Mouse (Mus musculus) T-cell, adult 2 months (primary cell): ENCODE results near the gene Sec24a.
"Not testable (repeated sequence)": the region's sequence is repeated elsewhere in the genome, so short reads cannot be mapped to it uniquely, and the experiment has no call there.

ENCODE experiments used
- DNase-seq: peaks from one replicate; pipeline ENCODE4 v3.0.0; 2022; ENCODE audit warnings: low spot score

Gene Sec24a

DNA sequence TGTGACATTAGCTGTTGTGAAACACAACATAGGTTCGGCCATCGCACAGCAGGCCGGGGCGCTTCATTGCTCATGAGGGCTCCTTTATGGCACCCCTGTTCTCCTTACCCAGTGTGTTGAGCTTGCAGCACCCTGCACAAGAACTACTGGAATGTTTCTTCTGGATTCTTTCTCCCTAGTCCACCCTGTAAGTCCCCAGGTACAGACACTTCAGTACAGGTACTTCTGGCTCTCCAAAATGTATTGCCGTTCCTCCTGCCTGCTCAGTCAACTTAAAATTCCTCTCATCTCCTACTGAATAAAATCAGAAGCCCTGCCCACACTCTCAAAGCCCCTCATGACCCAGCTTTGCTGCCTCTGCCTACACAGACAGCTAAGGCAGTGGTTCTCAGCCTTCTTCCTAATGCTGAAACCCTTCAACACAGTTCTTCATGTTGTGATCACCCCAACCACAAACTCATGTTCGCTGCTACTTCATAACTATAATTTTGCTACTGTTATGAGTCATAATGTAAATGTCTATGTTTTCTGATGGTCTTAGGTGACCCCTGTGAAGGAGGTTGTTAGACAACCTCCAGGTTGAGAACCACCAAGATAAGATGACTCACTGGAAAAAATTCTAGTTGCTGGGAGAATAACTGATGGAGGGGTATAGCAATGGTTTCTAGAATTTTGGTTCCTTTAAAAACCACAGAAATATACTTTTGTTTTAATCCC is 3.3 kb downstream of the Sec24a start:
- no peak for DNase-seq

DNA sequence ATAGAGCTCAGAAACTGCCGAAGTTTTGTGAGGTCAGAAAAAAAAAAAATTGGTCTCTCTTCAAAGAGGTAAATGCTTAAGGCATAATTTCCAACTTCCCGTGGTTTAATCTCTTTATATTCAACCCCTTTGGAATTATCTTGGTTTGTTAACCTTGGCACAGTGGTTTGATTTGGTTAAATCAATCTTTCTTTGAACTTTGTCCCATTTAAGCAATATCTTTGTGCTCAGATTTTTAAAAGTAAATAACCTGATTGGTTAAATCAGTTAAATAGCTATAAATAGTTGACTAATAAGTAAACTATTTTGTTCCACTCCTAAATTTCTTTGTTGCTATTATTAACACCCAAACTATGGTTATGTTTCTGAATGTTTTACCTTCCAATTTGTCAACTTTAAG is 4.2 kb downstream of the Sec24a start:
- no peak for DNase-seq

DNA sequence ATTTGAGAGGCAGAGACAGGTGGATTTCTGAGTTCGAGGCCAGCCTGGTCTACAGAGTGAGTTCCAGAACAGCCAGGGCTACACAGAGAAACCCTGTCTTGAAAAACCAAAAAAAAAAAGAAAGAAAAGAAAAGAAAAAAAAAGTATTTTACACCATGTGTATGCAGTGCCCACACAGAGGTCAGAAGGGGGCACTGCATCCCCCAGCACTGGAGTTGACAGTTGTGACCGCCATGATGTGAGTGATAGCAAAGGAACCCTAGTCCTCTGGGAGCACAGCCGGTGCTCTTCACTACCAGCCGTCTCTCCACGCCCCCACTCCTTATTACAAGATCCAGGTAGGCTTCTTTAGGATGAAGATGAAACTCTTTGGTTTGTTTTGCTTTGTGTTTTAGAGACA is 5.2 kb downstream of the Sec24a start:
- not testable (repeated sequence) for DNase-seq

DNA sequence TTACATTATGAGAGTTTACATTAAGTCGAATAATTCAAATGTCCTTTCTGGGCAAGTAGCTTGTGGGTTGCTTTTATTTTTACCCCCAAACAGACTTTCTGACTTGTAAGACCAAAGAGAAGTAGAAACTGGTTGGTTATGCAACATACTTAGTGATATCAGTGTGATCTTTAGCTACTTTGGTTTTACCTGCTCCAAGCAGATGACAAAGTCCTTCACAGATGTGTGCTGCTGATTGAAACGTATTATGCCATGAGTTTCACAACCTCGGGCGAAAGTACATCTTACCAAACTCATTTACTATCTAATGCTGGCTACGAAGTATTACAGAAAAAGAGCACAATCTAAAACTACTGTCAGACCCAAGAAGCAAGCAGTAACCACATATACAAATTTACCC is 5.8 kb downstream of the Sec24a start:
- no peak for DNase-seq

DNA sequence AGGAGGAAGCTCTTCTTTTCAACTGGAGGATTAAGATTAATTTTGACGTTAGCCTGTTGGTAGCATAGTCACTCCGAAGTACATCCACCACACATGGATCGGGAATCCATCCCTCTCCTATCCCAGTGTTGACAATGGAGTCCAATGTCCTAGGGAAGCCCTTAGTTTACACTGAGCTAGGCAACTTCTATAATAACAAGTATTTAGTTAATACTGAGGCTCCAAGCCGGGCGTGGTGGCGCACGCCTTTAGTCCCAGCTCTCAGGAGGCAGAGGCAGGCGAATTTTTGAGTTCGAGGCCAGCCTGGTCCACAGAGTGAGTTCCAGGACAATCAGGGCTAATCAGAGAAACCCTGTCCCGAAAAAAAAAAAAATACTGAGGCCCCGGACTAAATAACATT is 6.4 kb downstream of the Sec24a start:
- no peak for DNase-seq

DNA sequence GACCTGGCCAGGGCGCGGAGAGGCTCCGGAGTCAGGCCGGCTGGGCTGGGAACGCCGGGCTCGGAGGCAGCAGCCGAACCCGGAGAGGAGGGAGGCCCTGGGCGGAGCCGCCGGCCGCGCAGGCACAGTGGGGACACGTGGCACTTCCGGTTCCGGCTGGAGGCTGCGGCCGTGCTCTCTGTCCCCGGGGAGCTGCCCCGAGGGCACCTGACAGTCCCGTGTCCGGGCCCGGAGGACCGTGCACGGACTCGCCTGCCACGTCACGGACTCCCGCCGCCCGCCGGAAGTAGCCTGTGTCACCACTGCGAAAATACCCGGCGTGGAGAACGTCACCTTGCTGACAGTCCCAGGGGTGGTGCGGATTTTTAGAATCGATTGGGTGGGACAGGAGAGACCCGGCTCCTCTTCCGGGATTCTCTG is 7.1 kb downstream of the Sec24a start:
- peak; percentile 86 for DNase-seq

DNA sequence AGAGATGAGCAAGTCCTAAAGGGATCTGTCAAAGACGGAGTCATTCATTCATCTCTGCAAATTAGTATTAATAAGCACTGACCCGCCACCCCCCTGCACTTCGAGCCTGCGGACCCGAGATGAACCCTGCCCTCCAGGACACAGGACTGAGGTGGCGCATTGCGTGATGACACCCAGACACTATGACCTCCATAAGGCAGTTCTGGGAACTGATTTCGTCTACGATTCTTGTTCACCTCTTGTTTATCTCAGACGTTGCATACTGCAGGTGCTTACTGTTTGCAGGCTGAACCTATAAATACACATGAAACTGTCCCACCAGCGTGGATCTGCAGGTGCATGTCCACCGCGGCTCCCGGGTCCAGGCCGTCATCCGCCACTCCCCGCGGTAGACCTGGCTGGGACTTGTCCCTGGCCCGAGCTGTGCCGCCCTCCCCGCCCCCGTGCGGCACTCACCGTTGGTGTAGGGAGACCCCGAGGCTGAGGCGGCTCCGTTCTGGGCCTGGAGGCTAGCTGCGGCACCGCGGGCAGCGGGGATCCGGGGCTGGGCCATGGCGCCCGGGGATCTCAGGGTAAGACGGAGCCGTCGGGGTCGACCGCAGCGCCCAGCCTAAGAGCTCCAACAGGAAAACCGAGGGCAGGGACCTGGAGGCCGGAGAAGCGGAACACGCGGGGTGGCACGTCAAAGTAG is 7.7 kb downstream of the Sec24a start:
- DNase-seq = peak; percentile 61

DNA sequence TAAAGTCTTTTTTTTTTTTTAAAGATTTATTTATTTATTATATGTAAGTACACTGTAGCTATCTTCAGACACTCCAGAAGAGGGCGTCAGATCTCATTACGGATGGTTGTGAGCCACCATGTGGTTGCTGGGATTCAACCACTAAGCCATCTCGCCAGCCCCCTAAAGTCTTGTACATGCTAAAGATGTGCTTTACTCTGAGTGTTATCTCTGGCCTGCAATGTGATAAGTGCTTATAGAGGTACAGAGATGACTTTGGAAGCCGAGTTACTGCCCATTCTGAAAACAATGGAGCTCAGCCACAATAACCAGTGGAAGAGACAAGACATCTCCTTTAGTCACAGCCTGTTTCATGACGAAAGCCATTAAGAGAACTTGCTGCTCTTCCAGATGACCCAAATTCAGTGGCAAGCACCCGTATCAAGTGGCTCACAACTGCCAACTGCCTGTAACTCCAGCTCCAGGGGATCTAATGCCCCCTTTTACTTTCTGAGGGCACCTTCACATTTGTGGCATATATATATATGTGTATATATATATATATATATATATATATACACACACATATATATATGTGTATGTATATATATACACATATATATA is 11.7 kb downstream of the Sec24a start:
- DNase-seq = not testable (repeated sequence)

DNA sequence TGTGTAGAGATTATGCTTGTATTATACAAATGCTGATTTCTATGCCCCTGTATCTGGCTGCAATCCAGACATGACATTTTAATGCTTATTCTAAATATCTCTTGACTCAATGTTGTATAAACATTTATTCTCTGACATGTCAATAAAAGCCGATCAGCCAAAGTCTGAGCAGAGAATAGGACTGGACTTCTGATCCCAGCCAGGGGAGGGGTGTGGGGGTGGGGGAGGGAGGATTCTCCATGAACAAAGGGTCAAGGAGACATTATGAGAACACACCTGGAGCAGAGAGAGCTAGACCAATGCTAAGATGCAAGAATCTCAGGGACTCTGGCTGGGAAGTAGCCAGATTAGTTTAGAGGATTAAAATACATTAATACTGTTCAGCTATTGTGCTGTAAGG is 17.3 kb downstream of the Sec24a start:
- no peak for DNase-seq

DNA sequence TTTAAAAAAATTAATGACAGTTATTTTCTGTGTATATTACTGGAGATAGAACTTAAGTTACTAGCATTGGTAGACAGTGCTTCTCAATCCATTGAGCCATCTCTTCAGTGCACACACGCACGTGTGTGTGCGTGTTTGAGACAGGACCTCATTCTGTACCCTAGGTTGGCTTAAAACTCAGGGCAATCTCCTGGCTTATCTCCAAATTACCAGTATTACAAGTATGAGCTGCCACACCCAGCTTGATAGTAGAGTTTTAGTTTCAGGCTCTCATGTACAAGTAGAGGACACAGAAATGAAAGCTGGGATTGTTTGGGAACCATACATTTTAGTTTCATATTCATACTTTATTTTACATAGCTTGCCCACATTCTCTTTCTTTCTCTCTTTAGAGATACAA is 22.7 kb downstream of the Sec24a start:
- no peak for DNase-seq

DNA sequence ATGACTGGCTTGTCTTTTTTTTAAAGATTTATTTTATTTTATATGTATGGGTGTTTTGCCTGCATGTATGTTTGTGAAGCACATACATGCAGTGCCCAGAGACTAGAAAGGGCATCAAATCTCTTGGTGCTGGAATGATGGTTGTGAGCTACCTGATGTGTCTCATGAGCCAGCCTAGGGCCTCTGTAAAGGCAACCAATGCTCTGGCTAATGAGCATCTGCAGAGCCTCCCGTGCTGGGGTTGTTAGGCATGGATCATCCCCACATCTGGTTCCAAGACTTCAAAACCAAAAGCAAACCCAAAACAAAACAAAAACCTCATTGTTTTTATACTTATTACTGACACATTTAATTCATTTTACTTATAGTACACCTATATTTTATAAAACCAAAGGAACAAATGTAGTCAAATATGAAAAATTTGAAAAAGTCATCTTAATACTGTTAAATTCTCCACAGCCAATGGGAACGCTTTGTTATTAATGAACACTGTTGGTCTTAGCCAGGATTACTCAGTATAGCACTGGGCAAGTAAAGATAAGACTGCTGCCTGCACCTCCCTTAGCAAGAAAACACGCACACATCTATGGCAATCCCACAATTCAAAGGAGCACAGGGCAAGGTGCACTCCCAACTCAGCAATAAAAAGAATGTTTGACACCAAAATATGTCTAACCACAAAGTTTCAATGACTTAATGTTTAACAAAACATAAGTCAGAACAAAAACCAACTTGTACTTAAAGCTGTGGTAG is 24.6 kb downstream of the Sec24a start:
- DNase-seq = no peak

DNA sequence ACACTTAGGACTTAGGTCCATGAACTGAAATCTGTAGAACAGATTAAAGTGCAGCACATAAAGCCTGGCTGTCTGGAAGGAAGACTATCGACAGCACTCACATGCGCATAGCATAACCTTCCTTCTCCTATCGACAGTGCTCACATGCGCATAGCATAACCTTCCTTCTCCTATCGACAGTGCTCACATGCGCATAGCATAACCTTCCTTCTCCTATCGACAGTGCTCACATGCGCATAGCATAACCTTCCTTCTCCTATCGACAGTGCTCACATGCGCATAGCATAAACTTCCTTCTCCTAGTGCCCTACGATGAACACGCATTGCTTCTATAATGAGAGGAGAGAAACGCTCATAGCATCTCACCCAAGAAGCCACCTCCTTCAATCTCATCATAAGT is 29.2 kb downstream of the Sec24a start:
- not testable (repeated sequence) for DNase-seq

DNA sequence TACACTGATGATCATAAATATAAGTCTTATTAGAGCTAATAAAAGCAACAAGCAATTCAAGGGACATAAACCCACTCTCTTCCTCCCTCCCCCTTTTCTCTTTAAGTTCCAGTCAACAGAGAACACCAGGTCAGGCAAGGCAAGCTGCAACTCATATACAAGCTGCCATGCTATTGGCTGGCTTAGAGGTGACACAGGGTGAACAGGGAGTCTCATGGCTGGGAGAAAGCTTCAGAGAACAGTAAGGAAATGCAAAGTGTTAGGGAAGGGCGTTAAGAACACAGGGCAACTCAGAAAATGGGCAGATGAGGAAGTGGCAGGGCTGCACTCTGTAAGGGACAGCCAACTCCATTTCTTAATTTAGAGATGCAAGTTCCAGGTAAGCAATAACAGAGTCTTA is 30.6 kb downstream of the Sec24a start:
- no peak for DNase-seq

DNA sequence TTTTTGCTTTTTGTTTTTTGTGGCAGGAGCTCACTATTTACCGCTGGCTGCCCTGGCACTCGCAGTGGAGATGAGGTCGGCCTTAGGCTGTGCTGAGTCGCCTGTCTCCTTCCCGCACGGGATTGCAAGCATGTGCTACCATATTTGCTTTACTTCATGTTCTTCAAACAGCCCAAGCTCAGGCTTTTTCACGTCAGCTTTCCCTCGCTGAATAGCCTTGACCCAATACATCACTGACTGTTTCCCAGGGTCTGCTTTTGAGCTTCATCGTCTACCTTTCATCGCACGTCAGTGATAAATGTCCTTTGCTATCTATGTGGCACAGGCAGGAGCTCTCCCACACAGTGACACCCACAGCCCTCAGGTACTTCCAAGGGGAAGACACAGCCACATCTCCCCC is 42.4 kb downstream of the Sec24a start:
- no peak for DNase-seq

DNA sequence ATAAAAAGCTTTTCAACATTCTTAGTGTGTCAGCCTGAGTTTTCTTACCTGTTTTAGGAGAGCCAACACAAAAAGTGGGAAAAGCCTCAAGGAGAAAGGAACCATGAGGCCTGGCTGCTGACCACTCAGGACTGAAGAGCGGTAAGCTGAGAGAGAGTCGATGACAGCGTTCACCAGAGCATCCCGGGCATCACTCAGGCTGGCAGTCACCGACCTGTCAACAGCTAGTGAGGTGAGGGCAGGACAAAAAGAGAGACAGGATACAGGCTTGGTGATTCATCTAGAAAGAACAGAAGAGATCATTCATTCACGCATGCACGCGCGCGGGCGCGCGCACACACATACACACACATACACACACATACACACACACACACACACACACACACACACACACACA is 56.4 kb downstream of the Sec24a start:
- DNase-seq = no peak

DNA sequence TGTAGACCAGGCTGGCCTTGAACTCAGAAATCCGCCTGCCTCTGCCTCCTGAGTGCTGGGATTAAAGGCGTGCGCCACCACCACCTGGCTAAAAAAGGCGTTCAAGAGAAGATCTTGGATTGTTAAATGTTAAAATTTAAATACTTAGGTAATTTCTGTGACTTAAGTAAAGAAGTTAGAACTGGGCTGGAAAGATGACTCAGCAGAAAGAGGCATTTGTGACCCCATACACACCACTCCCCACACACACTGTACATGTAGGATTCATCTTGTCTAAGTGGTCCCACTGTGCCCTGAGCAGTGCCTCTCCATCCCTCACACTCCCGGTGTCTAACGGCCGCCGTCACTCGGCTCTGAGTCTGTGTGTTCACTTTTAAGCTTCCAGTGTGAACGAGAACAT is 57.0 kb downstream of the Sec24a start:
- DNase-seq = no peak

DNA sequence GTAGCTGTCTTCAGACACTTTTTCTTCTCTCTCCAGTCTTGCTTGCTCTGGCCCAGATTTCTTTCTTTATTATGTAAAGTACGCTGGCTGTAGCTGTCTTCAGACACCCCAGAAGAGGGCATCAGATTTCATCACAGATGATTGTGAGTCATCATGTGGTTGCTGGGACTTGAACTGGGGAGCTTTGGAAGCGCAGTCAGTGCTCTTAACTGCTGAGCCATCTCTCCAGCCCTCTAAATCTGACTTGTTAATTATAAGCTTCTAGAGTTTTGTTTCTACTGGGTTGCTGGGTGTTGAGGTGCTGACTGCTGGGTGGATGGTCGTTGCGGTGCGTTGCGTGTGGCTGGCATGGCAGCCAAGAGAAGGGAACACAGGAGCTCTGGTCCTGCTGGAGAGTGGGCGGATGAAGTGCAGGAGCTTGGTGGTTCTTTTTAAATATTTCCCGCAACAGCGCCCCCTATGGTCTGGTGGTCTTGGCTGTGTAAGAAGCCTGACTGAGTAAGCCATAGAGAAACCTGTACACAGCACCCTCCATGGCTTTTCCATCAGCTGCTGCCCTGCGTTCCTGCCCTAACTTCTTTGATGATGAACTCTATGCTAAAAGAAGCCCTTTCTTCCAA is 59.9 kb downstream of the Sec24a start:
- peak; percentile 43 for DNase-seq

DNA sequence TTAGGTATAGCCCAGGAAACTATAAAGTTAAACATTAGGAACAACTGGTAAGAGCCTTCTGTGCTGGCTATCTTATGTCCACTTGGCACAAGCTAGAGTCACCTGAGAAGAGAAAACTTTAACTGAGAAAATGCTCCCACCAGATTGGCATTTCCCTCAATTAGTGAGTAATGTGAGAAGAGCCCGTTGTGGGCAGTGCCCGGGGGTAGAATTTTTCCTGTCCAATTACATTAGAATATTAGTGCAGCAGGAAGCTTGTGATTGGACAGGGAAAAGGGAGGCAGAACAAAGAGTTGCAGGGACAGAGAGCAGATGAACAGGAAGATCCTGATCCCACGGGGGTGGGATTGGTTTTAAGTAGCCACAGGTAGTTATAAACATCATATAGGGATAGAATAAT is 60.6 kb downstream of the Sec24a start:
- no peak for DNase-seq

DNA sequence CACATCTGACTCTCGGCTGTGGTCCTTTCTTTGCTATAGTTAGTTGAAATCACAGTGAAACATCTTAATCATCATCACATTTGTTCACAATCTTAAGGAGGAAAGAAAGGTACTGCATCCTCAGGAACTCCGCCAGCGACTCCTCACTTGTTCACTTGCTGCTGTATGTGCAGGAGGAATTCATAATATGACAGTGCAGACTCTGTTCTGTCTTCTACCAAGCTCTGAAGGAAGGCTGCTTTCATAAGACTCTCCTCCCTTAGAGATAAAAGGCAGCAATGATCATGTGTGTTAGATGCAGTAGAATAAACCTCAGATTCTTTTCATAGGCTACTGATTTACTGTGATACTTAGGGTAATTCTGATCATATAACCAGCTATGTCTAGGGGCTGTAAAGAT is 68.5 kb downstream of the Sec24a start:
- no peak for DNase-seq

DNA sequence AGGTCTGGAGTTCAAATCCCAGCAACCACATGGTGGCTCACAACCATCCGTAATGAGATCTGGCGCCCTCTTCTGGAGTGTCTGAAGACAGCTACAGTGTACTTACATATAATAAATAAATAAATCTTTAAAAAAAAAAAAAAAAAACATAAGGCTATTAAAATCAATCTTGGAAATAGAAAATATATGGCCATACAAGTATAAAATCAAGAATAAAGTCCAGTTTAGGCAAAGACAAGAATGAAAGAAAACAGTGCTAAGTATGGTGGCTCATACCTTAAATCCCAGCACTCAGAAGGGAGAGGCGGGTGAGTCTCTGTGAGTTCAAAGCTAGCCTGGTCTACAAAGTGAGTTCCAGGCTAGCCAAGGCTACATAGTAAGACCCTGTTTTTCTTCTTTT is 72.8 kb downstream of the Sec24a start:
- DNase-seq = not testable (repeated sequence)

DNA sequence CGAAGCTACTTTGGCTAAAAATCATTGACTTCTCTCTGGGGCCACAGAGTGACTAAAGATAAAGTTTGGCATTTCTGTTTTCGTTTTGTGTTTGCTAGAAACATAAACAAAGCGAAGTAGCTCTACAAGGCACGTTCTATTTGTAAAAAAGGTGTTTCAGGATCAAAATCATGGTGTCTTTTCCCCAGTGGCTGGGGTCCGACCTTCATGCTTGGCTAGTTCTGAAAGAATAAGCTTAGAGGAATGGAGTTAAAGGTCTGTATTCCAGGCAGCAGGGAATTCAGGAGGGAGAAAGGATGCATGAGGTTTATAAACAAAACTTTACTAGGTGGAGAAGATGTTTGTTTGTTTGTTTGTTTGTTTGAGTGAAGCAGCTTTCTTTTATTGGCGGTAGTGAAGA is 74.1 kb downstream of the Sec24a start:
- DNase-seq = no peak
